Mouse (Mus musculus): ENCODE data around the gene Igfals. TPM values are rescaled to one million over a fixed set of nuclear protein-coding genes. Genes with fewer than 3 reads are reported as not detected.

Igfals gene
- 0.54 to 1.4 TPM (median 0.66 TPM) in 3 of 4 replicates, not detected in the other for total RNA-seq (2023; ENCODE audit: inconsistent age)

GRCm38 (mm10) chr17:24865776-24866175, at the start of gene Igfals:
Gene Igfals (plus strand): TSS chr17:24865997.

GRCm38 (mm10) chr17:24839842-24840241, 26.0 kb upstream of the Igfals start, which contains the start of gene Hagh:
Gene Hagh (plus strand): TSS chr17:24840143.

GRCm38 (mm10) chr17:24850065-24850772, 15.6 kb upstream of the Igfals start, which contains the start of gene Fahd1:
Gene Fahd1 (minus strand): TSS chr17:24850364.

GRCm38 (mm10) chr17:24886134-24886931, 20.5 kb downstream of the Igfals start, which contains the start of the genes Nubp2 and Spsb3:
Gene Nubp2 (minus strand): TSS chr17:24886349.
Gene Spsb3 (plus strand): TSS chr17:24886643.

GRCm38 (mm10) chr17:24894995-24895547, 29.3 kb downstream of the Igfals start, which contains the start of the genes Eme2 and Mrps34:
Gene Eme2 (minus strand): TSS chr17:24895087.
Gene Mrps34 (plus strand): TSS chr17:24895116.

GRCm38 (mm10) chr17:24896241-24896992, 30.6 kb downstream of the Igfals start, which contains the start of gene Nme3:
Gene Nme3 (plus strand): TSS chr17:24896500.

Other genes starting within 250 kb of the Igfals start
- 84.9 to 110 TPM (median 98.3 TPM) in 4 replicates for gene Tsc2, start 233.4 kb upstream of the Igfals start, total RNA-seq (2023; ENCODE audit: inconsistent age)
- 2.8 to 11.3 TPM (median 4.9 TPM) in 4 replicates for gene Nthl1, start 233.3 kb upstream of the Igfals start, total RNA-seq (2023; ENCODE audit: inconsistent age)
- 0.48 to 0.51 TPM in 2 of 4 replicates, not detected in the others for gene Slc9a3r2, start 215.7 kb upstream of the Igfals start, total RNA-seq (2023; ENCODE audit: inconsistent age)
- gene Npw, start 207.5 kb upstream of the Igfals start, total RNA-seq (2023; ENCODE audit: inconsistent age): not detected in 4 replicates
- 52.7 to 59.6 TPM (median 57.9 TPM) in 4 replicates for gene Zfp598, start 196.3 kb upstream of the Igfals start, total RNA-seq (2023; ENCODE audit: inconsistent age)
- not detected in 4 replicates for gene Syngr3, start 176.0 kb upstream of the Igfals start, total RNA-seq (2023; ENCODE audit: inconsistent age)
- 16.9 to 18.7 TPM (median 18.1 TPM) in 4 replicates for gene Gfer, start 169.8 kb upstream of the Igfals start, total RNA-seq (2023; ENCODE audit: inconsistent age)
- gene Noxo1, start 169.8 kb upstream of the Igfals start, total RNA-seq (2023; ENCODE audit: inconsistent age): 7.7 to 11.6 TPM (median 8.4 TPM) in 4 replicates
- 31.4 to 36.1 TPM (median 33.4 TPM) in 4 replicates for gene Tbl3, start 158.3 kb upstream of the Igfals start, total RNA-seq (2023; ENCODE audit: inconsistent age)
- 0.78 TPM in 1 of 4 replicates, not detected in the others for gene Rnf151, start 147.9 kb upstream of the Igfals start, total RNA-seq (2023; ENCODE audit: inconsistent age)
- 1,210 to 1,288 TPM (median 1,234 TPM) in 4 replicates for gene Rps2, start 147.9 kb upstream of the Igfals start, total RNA-seq (2023; ENCODE audit: inconsistent age)
- 71.7 to 80.7 TPM (median 73.5 TPM) in 4 replicates for gene Ndufb10, start 141.5 kb upstream of the Igfals start, total RNA-seq (2023; ENCODE audit: inconsistent age)
- not detected in 4 replicates for gene Rpl3l, start 138.2 kb upstream of the Igfals start, total RNA-seq (2023; ENCODE audit: inconsistent age)
- gene Msrb1, start 129.4 kb upstream of the Igfals start, total RNA-seq (2023; ENCODE audit: inconsistent age): 29.6 to 37.8 TPM (median 32.9 TPM) in 4 replicates
- gene Hs3st6, start 113.0 kb upstream of the Igfals start, total RNA-seq (2023; ENCODE audit: inconsistent age): not detected in 4 replicates
- not detected in 4 replicates for gene Meiob, start 61.7 kb upstream of the Igfals start, total RNA-seq (2023; ENCODE audit: inconsistent age)
- 27.5 to 30.3 TPM (median 27.9 TPM) in 4 replicates for gene Hagh, start 25.9 kb upstream of the Igfals start, total RNA-seq (2023; ENCODE audit: inconsistent age)
- 2.0 to 2.5 TPM (median 2.2 TPM) in 4 replicates for gene Fahd1, start 15.6 kb upstream of the Igfals start, total RNA-seq (2023; ENCODE audit: inconsistent age)
- 54.8 to 67.5 TPM (median 67.0 TPM) in 4 replicates for gene Nubp2, start 20.4 kb downstream of the Igfals start, total RNA-seq (2023; ENCODE audit: inconsistent age)
- gene Spsb3, start 20.6 kb downstream of the Igfals start, total RNA-seq (2023; ENCODE audit: inconsistent age): 26.0 to 31.7 TPM (median 30.6 TPM) in 4 replicates
- 65.6 to 76.2 TPM (median 68.2 TPM) in 4 replicates for gene Eme2, start 29.1 kb downstream of the Igfals start, total RNA-seq (2023; ENCODE audit: inconsistent age)
- gene Mrps34, start 29.1 kb downstream of the Igfals start, total RNA-seq (2023; ENCODE audit: inconsistent age): 26.8 to 35.6 TPM (median 29.2 TPM) in 4 replicates
- gene Nme3, start 30.5 kb downstream of the Igfals start, total RNA-seq (2023; ENCODE audit: inconsistent age): 23.0 to 37.2 TPM (median 27.7 TPM) in 4 replicates
- gene Mapk8ip3, start 71.0 kb downstream of the Igfals start, total RNA-seq (2023; ENCODE audit: inconsistent age): 200 to 220 TPM (median 218 TPM) in 4 replicates
- 28.7 to 38.2 TPM (median 33.4 TPM) in 4 replicates for gene Jpt2, start 94.7 kb downstream of the Igfals start, total RNA-seq (2023; ENCODE audit: inconsistent age)
- 38.2 to 47.6 TPM (median 41.7 TPM) in 4 replicates for gene Cramp1l, start 149.8 kb downstream of the Igfals start, total RNA-seq (2023; ENCODE audit: inconsistent age)
- 66.0 to 71.9 TPM (median 68.3 TPM) in 4 replicates for gene Ift140, start 150.1 kb downstream of the Igfals start, total RNA-seq (2023; ENCODE audit: inconsistent age)
- gene Tmem204, start 217.6 kb downstream of the Igfals start, total RNA-seq (2023; ENCODE audit: inconsistent age): not detected in 4 replicates
- gene Telo2, start 250.0 kb downstream of the Igfals start, total RNA-seq (2023; ENCODE audit: inconsistent age): 30.5 to 38.6 TPM (median 33.5 TPM) in 4 replicates